Mouse (Mus musculus) stomach, postnatal 0 days (tissue): ENCODE measurements at regions not wholly inside any gene's neighbourhood (a gene's known extent, or its start where the extent isn't known, plus 50 kb on each side); places are given as distances from the start of the nearest gene placed in this dataset.

ENCODE experiments used
- ATAC-seq: fragments of 200-750 bp; cut with Nextera tagmentation; 2 replicates; pipeline ENCODE4 v1.8.0; 2017; ENCODE audit not compliant: low FRiP score, low TSS enrichment
- DNase-seq: peaks from one replicate; pipeline ENCODE4 v3.0.0-alpha.2; 2016; ENCODE audit warnings: low spot score
- H3K27ac ChIP-seq: fragments of 300-500 bp; sonication (generic); replicated peaks from 2 replicates; pipeline ENCODE4 v1.5.1; 2014; ENCODE audit warnings: mild to moderate bottlenecking, control low read depth
- H3K27me3 ChIP-seq: fragments of 300-500 bp; sonication (generic); 2 replicates; pipeline ENCODE4 v1.6.1; 2014; ENCODE audit warnings: low read length; ENCODE audit not compliant: control insufficient read depth, insufficient read depth
- H3K36me3 ChIP-seq: fragments of 300-500 bp; sonication (generic); 2 replicates; pipeline ENCODE4 v1.6.1; 2014; ENCODE audit warnings: low read length, mixed read lengths; ENCODE audit not compliant: control insufficient read depth, insufficient read depth
- H3K4me1 ChIP-seq: fragments of 300-500 bp; sonication (generic); replicated peaks from 2 replicates; pipeline ENCODE4 v1.6.1; 2014; ENCODE audit warnings: antibody characterized with exemption; ENCODE audit not compliant: control insufficient read depth, insufficient read depth
- H3K4me2 ChIP-seq: fragments of 300-500 bp; sonication (generic); replicated peaks from 2 replicates; pipeline ENCODE4 v1.6.1; 2014; ENCODE audit warnings: low read depth, mild to moderate bottlenecking, control low read depth, moderate library complexity
- H3K4me3 ChIP-seq: fragments of 300-500 bp; sonication (generic); 2 replicates; pipeline ENCODE4 v1.5.1; 2014; ENCODE audit warnings: low read depth, low read length, control low read depth
- H3K9ac ChIP-seq: fragments of 300-500 bp; sonication (generic); 2 replicates; pipeline ENCODE4 v1.6.1; 2014; ENCODE audit warnings: mild to moderate bottlenecking, low read length, control low read depth, mixed read lengths
- H3K9me3 ChIP-seq: fragments of 300-500 bp; sonication (generic); 2 replicates; pipeline ENCODE4 v1.6.1; 2016; ENCODE audit warnings: low read length; ENCODE audit not compliant: control insufficient read depth
- CTCF ChIP-seq: IDR thresholded peaks from 2 replicates; pipeline ENCODE4 v1.5.1; 2016; ENCODE audit warnings: antibody characterized with exemption, low read depth, mild to moderate bottlenecking, moderate library complexity
- EP300 ChIP-seq: optimal IDR thresholded peaks from 2 replicates; pipeline ENCODE3; 2016; ENCODE audit warnings: antibody characterized with exemption
- WGBS: fragments of 180-500 bp; shearing (Covaris S2); extraction: QIAGEN DNeasy Blood & Tissue Kit; methylation state at CpG from one replicate; pipeline ENCODE4 v1.1.7; 2014; 5-methylcytosine and 5-hydroxymethylcytosine counted together

DNA sequence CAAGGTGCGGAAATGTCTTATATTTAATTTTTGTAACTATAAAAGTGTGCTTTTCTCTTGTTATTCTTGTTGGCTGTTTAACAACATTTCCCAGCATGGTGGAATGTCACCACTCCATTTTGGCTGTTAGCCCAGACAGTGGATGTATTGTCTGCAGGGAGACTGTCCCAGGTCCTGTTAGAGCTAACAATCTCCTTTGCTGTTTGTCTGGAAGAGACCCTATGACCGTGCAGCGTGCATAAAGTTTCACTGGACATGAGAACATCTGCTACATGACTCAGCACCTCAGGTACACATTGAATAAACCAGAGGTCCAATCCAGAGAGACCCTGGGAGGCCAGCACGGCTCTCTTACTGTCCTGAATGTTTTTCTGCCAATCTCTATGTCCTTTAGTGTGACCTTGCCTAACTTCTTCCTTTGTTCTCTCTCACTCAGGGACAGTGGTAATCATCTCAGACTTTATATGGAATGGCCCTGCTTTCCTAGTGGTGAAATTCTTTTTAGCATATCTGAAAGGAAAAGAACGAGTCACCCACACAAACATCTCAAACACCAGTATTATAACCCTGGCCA lies 450.7 kb downstream of the Fgf9 start:
- Histone ChIP-seq H3K27ac (no peak overlapping the region), H3K4me1 (no peaks in the 10 kb centered on the region), H3K4me3 (no peak overlapping the region), H3K27me3 (no peaks in the 10 kb centered on the region), H3K4me2 (no peak overlapping the region), H3K9ac (no peak overlapping the region), H3K9me3 (no peaks in the 10 kb centered on the region), H3K36me3 (no peaks in the 10 kb centered on the region)
- TF ChIP-seq EP300 = no peak
- TF ChIP-seq CTCF = no peak
- 43% methylated on average over 5 of the region's 5 CpGs for WGBS
- no peak for DNase-seq
- ATAC-seq = no peak

GRCm38 (mm10) chr14:58520384-58520783 lies 450.0 kb downstream of the Fgf9 start:
- Histone ChIP-seq H3K27ac (no peak overlapping the region), H3K4me2 (no peak overlapping the region), H3K9ac (no peak overlapping the region), H3K36me3 (no peaks in the 10 kb centered on the region), H3K4me3 (no peak overlapping the region), H3K9me3 (no peaks in the 10 kb centered on the region), H3K4me1 (no peaks in the 10 kb centered on the region), H3K27me3 (no peaks in the 10 kb centered on the region)
- 65% methylated on average over 5 of the region's 5 CpGs for WGBS
- DNase-seq (no peak), ATAC-seq (no peak)
- TF ChIP-seq CTCF (no peak), EP300 (no peak)

- ATAC-seq = no peak
- H3K9me3 ChIP-seq = no peaks in the 10 kb centered on the region
- H3K36me3 ChIP-seq = no peaks in the 10 kb centered on the region
- no peak overlapping the region for H3K4me2 ChIP-seq
- H3K9ac ChIP-seq = no peak overlapping the region
- no peak for DNase-seq
- H3K27ac ChIP-seq = no peak overlapping the region
- no peaks in the 10 kb centered on the region for H3K27me3 ChIP-seq
- no peak for TF ChIP-seq CTCF
- TF ChIP-seq EP300 = no peak
- H3K4me3 ChIP-seq = no peak overlapping the region
- WGBS = 95% methylated on average over 1 of the region's 1 CpGs
- H3K4me1 ChIP-seq = no peaks in the 10 kb centered on the region
These were observed 448.7 kb downstream of the Fgf9 start for GRCm38 (mm10) chr14:58519086-58519485.

GRCm38 (mm10) chr14:58516543-58516942 lies 446.2 kb downstream of the Fgf9 start:
- no peak for DNase-seq
- no peaks in the 10 kb centered on the region for H3K4me1 ChIP-seq
- no peak overlapping the region for H3K4me3 ChIP-seq
- 43% methylated on average over 4 of the region's 4 CpGs for WGBS
- H3K9ac ChIP-seq = no peak overlapping the region
- H3K9me3 ChIP-seq = no peaks in the 10 kb centered on the region
- H3K4me2 ChIP-seq = no peak overlapping the region
- H3K27ac ChIP-seq = no peak overlapping the region
- no peaks in the 10 kb centered on the region for H3K36me3 ChIP-seq
- H3K27me3 ChIP-seq = no peaks in the 10 kb centered on the region
- ATAC-seq = no peak
- TF ChIP-seq EP300 (no peak), CTCF (no peak)

- Histone ChIP-seq H3K27me3 (no peaks in the 10 kb centered on the region), H3K4me1 (no peaks in the 10 kb centered on the region), H3K4me2 (no peak overlapping the region), H3K9ac (no peak overlapping the region), H3K9me3 (no peaks in the 10 kb centered on the region), H3K27ac (no peak overlapping the region), H3K36me3 (no peaks in the 10 kb centered on the region), H3K4me3 (no peak overlapping the region)
- TF ChIP-seq EP300 (no peak), CTCF (no peak)
- DNase-seq (no peak), ATAC-seq (no peak)
- 89% methylated on average over 6 of the region's 6 CpGs for WGBS
These were observed 441.8 kb downstream of the Fgf9 start for GRCm38 (mm10) chr14:58512177-58512576.

GRCm38 (mm10) chr14:58511571-58511985 lies 441.2 kb downstream of the Fgf9 start:
- no peaks in the 10 kb centered on the region for H3K4me1 ChIP-seq
- no peak for DNase-seq
- no peaks in the 10 kb centered on the region for H3K27me3 ChIP-seq
- TF ChIP-seq CTCF (no peak), EP300 (no peak)
- H3K36me3 ChIP-seq = no peaks in the 10 kb centered on the region
- no peak overlapping the region for H3K4me2 ChIP-seq
- no peak overlapping the region for H3K9ac ChIP-seq
- H3K27ac ChIP-seq = no peak overlapping the region
- 24% methylated on average over 4 of the region's 4 CpGs for WGBS
- H3K4me3 ChIP-seq = no peak overlapping the region
- no peak for ATAC-seq
- no peaks in the 10 kb centered on the region for H3K9me3 ChIP-seq
